Mouse (Mus musculus) ES-CJ7 (cell line): Measurements from ENCODE around the gene Nxf1.
"Not testable (repeated sequence)": the region's sequence is repeated elsewhere in the genome, so short reads cannot be mapped to it uniquely, and the experiment has no call there.

Experiments used
- DNase-seq: peaks from one replicate; pipeline ENCODE4 v3.0.0; 2011; ENCODE audit warnings: low read depth, low spot score

Nxf1 gene

DNA sequence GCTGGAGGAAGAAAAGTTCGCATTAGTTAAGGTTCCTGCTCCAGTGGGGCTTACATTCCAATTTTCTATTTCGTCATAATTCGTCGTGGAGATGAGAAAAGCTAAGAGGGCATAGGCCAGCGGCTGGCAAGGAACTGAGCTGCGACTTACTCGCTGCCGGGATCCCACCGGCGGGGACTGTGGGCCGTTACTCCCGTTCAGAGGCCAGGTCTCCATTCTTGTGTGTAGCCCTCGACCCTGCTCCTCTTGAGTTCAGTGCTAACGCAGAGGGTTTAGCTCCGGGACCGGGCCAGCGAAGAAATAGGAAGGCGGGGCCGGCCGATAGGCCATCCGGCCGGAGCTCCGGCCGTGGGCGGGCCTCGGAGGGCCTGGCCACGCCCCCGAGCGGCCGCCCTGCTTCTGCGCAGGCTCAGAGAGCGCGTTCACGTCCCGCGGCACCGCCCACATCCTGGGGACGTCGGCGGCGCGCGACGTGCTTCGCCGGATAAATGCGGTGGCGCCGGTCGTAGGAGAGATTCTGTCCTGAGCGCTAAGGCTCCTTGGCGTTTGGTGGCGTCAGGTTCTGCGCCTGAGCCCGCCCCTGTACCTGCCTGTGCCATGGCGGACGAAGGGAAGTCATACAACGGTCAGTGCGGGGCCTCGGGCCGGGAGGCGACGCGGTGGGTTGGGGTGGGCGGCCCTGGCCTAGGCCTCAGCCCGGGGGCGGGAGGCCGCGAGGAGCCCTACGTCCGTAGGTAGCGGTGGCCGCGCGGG, at the start of gene Nxf1:
Gene Nxf1 (plus strand): TSS at position 439 of the 753 bp plus-strand sequence.
- peak; percentile 94 for DNase-seq

- no peak for DNase-seq
These were observed 47.9 kb upstream of the Nxf1 start for GRCm38 (mm10) chr19:8708954-8709353.

DNA sequence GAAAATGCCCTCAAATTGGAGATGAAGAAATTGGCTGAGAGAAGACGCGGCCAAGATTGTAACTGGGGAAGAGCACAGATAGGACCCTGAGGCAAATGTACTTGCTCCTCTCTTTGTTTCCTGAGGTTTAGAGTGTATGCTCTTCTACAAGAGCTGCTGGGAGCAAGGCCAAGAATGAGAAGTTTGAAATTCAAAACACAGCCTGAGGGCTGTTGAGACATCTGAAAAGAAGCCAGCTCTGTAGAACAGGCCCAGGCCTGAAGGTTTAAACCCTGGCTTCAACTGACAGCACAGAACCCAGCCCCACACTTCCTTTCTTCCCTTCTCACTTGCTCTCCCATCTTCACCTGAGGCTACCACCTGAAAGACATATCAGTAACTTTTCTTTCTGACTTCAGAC, 46.8 kb upstream of the Nxf1 start:
- no peak for DNase-seq

DNA sequence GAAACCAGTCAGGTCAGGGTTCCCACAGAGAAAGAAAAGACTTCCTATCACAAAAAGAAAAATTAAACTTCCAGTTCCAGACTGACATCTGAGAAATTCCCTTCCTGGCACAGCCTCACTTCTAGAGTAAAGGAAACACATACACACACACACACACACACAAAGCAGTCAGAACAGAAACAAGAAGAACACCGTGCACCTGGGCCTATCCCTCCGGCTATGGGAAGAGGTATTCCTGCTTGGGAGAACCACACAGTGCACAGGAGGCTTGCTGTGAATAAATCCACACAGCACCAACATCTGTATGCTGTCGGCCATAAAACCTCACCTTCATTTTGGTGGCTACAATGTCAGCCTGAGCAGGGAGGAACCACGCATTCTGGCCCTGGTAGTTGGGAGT, 45.4 kb upstream of the Nxf1 start:
- DNase-seq = no peak

DNA sequence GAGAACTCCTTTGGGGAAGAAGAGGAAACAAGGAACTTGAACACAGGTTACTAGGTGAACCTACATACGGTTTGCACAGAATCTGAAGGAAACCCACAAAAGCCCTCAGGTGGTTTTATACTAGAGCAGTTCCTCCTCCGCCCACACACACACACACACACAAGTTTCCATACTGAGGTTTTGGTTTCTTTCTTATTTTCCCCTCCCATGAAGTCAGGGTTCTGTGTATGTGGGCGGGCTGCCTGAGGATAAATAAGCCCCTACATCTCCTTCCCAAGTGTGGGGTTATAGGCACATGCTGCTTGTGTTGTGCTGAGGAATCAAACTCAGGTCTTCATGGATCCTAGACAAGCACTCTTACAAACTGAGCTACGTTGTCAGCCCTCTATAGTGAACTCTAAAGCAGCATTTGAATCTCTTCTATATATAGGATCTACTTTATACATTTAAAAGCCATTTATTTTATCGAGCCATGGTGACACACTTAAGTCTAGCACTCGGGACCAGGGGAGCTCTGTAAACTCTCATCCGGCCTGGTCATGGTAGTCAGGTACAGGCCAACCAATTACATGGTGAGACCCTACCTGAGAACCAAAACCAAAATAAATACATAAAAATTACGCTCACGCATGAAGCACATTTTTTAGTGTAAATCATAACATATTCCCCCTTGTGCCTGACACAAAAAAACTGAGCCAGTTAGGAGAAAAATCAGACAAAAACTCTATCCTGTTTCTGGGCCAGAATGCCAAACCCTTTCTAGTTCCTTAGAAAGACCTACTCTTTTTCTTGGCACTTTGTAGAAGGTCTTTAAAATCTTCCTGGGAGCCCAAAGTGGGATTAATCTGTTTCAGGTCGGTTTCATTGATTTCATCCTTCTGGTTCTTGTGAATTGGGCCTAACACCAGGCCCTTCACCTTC, 44.7 kb upstream of the Nxf1 start:
- no peak for DNase-seq

GRCm38 (mm10) chr19:8712870-8713305, 44.0 kb upstream of the Nxf1 start:
- peak; percentile 98 for DNase-seq

DNA sequence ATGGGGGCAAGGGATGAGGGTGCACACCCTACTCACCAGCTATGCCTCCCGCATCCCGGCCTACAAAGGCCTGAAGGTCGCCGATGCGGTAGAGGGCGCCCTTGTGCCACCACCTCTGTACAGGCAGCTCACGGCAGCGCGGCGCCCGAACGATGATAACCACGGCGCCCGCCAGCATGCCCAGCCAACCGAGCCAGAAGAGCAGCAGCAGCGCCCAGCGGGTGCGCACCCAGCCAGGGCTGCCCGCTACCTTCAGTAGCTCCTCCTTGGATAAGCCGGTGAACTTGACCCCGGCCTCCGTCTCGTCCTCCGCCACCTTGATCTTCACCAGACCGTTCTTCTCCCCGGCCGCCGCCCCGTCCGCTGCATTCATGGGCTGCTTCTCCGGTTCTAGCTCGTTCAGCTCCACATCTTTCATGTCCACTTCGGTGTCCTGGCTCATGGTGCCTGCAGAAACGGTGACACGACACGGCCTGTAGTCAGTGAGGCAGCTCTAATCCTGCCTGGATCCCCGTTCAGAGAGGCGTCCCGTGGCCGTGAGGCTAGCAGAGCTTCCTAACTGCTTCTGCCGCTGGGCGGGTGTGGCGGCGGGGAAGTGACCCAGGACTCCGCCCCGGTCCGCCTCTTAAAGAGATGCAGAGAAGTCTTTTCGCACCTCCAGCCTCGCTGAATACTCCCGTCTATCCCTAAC, 43.4 kb upstream of the Nxf1 start:
- peak; percentile 93 for DNase-seq

DNA sequence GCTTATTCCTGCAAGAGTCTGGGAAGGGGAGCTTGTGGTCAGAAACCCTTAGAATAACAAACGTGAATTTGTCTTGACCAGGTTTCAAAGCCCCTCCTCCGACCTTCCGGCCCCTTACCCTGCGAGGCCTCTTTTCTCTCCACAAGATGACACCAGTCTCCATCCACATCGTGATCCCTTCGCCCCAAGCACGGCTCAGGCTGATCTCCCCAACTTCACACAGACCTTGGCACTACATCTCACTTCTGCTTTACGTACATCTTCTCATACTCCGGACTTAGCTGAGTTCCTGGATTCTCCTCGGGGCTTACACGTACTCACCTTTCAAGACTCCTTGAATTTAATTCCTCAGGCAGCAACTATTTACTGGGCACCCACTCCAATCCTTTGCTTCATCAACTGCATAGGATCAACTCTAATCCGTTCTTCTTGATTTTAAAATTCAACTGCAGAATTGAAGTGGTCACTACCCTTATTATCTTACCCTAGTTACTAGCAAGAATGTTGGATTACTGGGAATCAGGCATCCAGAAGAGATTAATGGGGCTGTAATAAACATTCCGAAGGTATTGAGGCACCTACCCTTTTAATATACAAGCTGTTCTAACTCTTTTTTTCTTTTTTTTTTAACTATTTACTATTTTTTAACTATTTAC, 42.7 kb upstream of the Nxf1 start:
- DNase-seq = no peak

GRCm38 (mm10) chr19:8714653-8715481, 42.0 kb upstream of the Nxf1 start:
- DNase-seq = peak; percentile 61

DNA sequence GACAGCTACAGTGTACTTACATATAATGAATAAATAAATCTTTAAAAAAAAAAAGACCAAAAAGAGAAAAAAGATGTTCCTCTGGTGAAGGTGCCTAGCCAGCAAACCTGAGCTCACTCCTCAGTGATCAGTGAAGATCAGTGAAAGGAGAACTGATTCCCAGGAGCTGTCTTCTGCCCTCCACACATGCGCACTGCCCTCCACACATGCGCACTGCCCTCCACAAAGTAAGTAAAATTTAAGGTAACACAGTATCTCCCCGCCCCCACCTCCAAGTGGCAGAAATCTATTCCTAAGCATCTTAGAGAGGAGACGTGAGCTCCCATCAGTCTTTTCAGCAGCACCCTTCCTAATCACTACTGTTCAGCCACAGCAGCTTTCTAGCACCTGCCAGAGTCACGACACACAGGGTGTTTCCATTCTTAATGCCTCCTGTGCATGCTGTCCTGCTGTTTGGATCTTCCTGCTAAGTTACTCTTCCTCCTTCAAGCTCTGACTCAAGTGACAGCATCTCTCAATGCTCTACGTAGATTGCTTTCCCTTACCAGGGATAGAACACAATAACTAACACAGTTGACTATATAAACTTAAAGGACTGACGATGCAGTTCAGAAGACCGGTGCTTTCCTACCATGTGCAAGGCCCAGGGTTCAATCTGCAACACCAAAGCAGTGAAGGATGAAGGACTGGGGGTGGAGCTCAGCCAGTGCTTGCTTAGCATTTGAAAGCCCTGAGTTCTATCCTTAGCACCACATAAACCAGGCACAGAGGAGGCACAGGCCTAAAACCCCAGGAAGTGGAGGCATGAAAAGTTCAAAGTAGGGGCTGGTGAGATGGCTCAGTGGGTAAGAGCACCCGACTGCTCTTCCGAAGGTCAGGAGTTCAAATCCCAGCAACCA, 40.8 kb upstream of the Nxf1 start:
- DNase-seq = peak; percentile 96

GRCm38 (mm10) chr19:8716767-8717475, 40.0 kb upstream of the Nxf1 start:
- peak; percentile 70 for DNase-seq

DNA sequence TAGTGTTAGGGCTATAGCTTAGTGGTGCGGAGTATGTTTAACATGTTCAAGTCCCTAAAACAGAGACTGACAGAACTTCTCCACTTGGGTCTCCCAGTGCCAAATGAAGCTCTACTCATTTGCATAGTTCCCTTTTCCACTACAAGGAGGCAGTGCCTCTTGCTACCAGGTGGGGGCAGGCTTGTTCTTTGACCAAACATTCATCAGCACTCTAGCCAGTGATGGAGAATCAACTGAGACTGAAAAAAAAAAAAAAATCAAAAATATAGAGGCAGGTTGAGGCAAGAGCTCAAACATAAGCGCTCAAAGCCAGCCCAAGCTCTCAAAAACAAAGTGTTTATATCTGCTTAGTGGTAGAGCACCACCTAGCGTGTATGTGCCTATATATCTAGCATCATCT, 38.5 kb upstream of the Nxf1 start:
- peak; percentile 78 for DNase-seq

DNA sequence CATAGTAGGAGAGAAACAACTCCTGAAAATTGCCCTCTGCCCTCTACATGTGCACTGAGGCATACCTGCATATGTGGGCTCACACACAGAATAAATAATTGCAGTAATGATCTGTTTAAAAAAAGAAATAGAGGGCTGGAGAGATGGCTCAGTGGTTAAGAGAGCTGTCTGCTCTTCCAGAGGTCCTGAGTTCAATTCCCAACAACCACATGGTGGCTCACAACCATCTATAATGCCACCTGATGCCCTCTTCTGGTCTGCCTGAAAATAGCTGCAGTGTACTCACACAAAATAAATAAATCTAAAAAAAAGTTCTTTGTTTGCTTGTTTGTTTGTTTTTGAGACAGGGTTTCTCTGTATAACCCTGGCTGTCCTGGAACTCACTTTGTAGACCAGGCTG, 37.8 kb upstream of the Nxf1 start:
- not testable (repeated sequence) for DNase-seq

DNA sequence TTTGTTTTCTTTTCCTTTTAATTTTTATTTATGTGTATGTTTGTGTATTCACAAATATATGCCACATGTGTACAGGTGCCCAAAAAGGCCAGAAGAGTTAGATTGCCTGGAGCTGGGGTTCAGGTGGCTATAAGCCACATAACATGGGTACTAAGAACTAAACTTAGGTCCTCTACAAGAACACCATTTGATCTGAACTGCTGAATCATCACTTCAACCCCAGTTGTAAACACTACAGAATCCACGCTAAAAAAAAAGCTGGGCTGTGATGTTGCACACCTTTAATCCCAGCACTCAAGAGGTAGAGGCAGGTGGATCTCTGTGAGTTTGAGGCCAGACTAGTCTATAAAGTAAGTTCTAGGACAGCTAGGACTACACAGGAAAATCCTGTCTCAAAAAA, 35.5 kb upstream of the Nxf1 start:
- DNase-seq = no peak

DNA sequence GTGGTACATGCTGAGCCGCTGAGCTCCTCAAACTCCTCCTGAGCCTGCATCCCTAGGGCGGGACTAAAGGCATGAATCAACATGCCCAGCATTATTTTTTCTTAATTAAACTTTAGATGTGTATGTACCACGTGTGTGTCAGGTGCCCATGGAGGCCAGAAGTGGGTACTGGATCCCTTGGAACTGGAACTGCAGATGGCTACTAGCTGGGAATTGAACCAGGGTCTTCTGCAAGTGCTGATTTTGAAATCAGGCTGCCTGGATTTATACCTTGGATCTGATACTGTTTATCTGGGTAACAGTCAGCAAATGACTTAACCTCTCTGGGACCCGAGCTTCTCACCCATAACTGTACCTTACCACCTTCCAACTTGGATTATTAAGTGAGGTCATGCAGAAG, 34.9 kb upstream of the Nxf1 start:
- DNase-seq = no peak

- DNase-seq = no peak
These were observed 34.3 kb upstream of the Nxf1 start for GRCm38 (mm10) chr19:8722559-8722906.

DNA sequence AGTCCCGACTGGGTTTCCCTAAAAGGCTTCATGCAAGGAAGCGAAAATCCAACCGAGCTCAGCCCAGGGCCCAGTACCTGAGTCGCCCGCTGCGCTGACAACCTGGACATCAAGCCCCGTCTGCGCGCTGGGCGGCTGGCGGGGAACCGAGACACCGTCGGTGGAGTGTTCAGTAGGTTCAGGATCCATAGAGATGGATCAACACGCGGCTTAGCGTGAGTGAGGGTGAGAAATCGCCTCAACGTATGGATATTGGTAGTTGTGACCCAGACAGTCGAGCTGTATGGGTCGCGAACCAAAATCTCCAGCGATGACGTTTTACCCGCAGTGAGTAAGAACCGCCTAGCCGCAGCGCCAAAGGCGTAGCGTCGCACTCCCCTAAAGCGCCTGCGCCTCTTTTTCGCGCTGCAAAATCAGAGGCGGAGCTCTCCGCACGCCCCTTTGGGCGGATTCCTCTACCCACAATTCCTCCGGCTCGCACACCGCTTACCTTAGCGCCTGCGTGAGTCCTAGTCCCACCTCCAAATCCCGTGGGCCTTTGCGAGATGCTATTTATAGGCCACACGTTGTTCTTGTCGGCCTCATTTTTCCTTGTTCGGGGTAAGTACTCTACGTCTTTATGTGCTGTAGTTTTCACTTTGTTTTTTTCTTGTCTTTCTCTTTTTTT, 33.8 kb upstream of the Nxf1 start, which contains the start of gene Slc3a2:
Gene Slc3a2 (minus strand): TSS at position 463 of the 667 bp plus-strand sequence.
- peak; percentile 99 for DNase-seq

GRCm38 (mm10) chr19:8723574-8724346, 33.1 kb upstream of the Nxf1 start:
- DNase-seq = no peak
